Mouse (Mus musculus) hindbrain, embryonic 11.5 days (tissue): ENCODE data around the gene Tpst1. TPM values are rescaled to one million over a fixed set of nuclear protein-coding genes. Genes with fewer than 3 reads are reported as not detected.

Experiments
- ATAC-seq: fragments of 200-750 bp; cut with Nextera tagmentation; 2 replicates; pipeline ENCODE4 v1.8.0; 2017; ENCODE audit warnings: mild to moderate bottlenecking, moderate TSS enrichment, moderate library complexity; ENCODE audit not compliant: low FRiP score
- DNase-seq: peaks from one replicate; pipeline ENCODE4 v3.0.0-alpha.2; 2015; ENCODE audit warnings: low spot score
- H3K27ac ChIP-seq: fragments of 300-500 bp; sonication (generic); 2 replicates; pipeline ENCODE4 v1.5.1; 2014; ENCODE audit warnings: mild to moderate bottlenecking, low read depth, low read length
- H3K27me3 ChIP-seq: fragments of 300-500 bp; sonication (generic); 2 replicates; pipeline ENCODE4 v1.6.1; 2014; ENCODE audit warnings: mild to moderate bottlenecking, low read length, moderate library complexity, mixed read lengths; ENCODE audit not compliant: control insufficient read depth, insufficient read depth
- H3K36me3 ChIP-seq: fragments of 300-500 bp; sonication (generic); 2 replicates; pipeline ENCODE4 v1.6.1; 2014; ENCODE audit warnings: mild to moderate bottlenecking, low read length, moderate library complexity, mixed read lengths; ENCODE audit not compliant: control insufficient read depth, insufficient read depth
- H3K4me1 ChIP-seq: fragments of 300-500 bp; sonication (generic); replicated peaks from 2 replicates; pipeline ENCODE4 v1.6.1; 2014; ENCODE audit warnings: low read length, mixed read lengths; ENCODE audit not compliant: control insufficient read depth, insufficient read depth
- H3K4me2 ChIP-seq: fragments of 300-500 bp; sonication (generic); replicated peaks from 2 replicates; pipeline ENCODE4 v1.6.1; 2014; ENCODE audit warnings: mild to moderate bottlenecking, low read depth, low read length
- H3K4me3 ChIP-seq: fragments of 300-500 bp; sonication (generic); 2 replicates; pipeline ENCODE4 v1.5.1; 2014; ENCODE audit warnings: low read depth, low read length
- H3K9ac ChIP-seq: fragments of 300-500 bp; sonication (generic); 2 replicates; pipeline ENCODE4 v1.6.1; 2014; ENCODE audit warnings: low read depth, low read length
- H3K9me3 ChIP-seq: fragments of 300-500 bp; sonication (generic); 2 replicates; pipeline ENCODE4 v1.6.1; 2016; ENCODE audit warnings: low read length; ENCODE audit not compliant: control insufficient read depth
- WGBS: fragments of 180-500 bp; shearing (Covaris S2); extraction: QIAGEN DNeasy Blood & Tissue Kit; methylation state at CpG from one replicate; pipeline ENCODE4 v1.1.7; 2014; 5-methylcytosine and 5-hydroxymethylcytosine counted together
- polyA plus RNA-seq: library from polyadenylated mRNA; unstranded; fragments of >200 nt; fragmentation: Nextera tagmentation; extraction: Ambion mirVana; gene quantifications from 2 replicates; pipeline ENCODE4 v1.2.1, GENCODE M21; 2014

Tpst1 gene
- polyA plus RNA-seq, 1 experiment from 2014 or later = 63.7 TPM

DNA sequence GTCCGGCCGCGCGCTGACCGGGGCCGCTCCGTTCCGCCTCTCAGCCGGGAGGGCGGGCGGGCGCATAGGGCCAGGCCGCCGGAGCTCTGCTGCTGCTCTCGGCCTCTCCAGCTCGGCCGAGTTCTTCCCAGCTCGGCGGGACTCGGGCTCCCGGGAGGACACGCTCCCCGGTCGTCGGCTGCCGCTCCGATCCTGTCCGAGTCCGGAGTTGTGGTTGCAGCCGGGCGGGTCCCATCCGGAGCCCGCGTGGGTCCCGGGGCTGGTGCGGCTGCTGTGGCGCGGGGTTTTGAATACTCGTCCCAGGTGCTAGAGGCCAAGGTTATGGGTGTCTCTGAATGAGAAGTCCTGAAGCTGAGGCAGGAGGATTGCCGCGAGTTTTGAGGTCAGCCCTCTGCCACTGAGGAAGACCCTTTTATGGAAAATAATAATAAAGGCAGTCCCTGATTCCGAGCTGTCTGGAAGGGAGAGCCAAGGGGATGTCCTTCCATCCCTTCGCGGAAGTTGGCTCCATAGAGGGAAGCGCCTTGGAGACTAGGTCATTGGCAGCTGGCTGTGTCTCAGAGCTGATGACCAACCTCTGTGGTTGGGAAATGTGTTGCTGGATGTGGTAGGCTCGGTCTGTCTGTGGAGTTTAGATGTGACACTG lies 99.0 kb downstream of the Tpst1 start:
- H3K9me3 ChIP-seq = no peaks in the 10 kb centered on the region
- ATAC-seq (peak; percentile 60), DNase-seq (no peak)
- no peaks in the 10 kb centered on the region for H3K27me3 ChIP-seq
- peak overlapping the region; percentile 76 for H3K27ac ChIP-seq
- 1% methylated on average over 41 of the region's 46 CpGs for WGBS
- H3K4me3 ChIP-seq = peak overlapping the region; percentile 93
- peak overlapping the region; percentile 74 for H3K4me2 ChIP-seq
- no peaks in the 10 kb centered on the region for H3K36me3 ChIP-seq
- 0 out of 2 replicates have a peak, but pooled peaks cover 4% of the 10 kb centered on the region for H3K4me1 ChIP-seq
- H3K9ac ChIP-seq = peak overlapping the region; percentile 88

DNA sequence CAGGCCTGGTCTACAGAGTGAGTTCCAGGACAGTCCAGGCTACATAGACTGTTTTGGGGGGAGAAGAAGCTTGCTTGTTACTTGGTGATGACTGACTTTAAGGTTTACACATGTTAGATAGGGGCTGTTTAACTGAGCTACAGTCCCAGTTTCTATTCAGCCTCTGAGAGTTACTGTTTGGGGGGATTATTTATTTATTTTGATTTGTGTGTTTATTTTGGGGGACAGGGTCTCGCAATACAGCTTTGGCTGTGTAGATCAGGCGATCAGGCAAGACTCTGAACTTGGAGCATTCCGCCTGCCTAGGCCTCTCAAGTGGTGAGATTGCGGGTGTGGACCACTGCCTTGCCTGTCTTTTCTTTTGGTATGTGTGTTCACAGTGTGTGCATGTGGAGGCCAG lies 99.9 kb downstream of the Tpst1 start:
- H3K27me3 ChIP-seq = no peaks in the 10 kb centered on the region
- WGBS = 85% methylated on average over 4 of the region's 4 CpGs
- H3K36me3 ChIP-seq = no peaks in the 10 kb centered on the region
- no peak overlapping the region for H3K9ac ChIP-seq
- no peaks in the 10 kb centered on the region for H3K9me3 ChIP-seq
- 0 out of 2 replicates have a peak, but pooled peaks cover 4% of the 10 kb centered on the region for H3K4me1 ChIP-seq
- no peak overlapping the region for H3K4me2 ChIP-seq
- H3K27ac ChIP-seq = no peak overlapping the region
- no peak for ATAC-seq
- no peak overlapping the region for H3K4me3 ChIP-seq
- no peak for DNase-seq

DNA sequence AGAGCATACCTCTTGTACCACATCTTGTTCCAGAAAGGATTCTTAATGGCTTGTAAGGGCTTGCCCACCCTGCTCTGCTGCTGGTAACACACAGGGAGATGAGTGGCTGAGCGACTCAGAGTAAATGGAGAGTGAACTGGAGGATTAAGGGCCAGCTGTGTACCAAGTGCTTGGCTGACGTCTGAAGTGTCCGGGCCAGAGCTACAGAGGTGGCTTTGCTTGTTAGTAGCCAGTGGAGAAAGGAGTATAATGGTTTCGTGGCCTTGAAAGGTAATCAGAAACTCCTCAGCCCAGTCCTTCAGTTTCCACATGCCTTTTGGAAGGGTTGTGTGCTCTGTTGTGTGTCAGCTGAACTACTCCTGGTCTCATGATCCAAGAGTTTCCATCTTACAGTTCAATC lies 104.7 kb downstream of the Tpst1 start:
- WGBS = 73% methylated on average over 4 of the region's 4 CpGs
- ATAC-seq = no peak
- Histone ChIP-seq H3K4me3 (no peak overlapping the region), H3K9ac (no peak overlapping the region), H3K9me3 (no peaks in the 10 kb centered on the region), H3K36me3 (no peaks in the 10 kb centered on the region), H3K27ac (no peak overlapping the region), H3K4me1 (no peaks in the 10 kb centered on the region), H3K4me2 (no peak overlapping the region), H3K27me3 (no peaks in the 10 kb centered on the region)
- no peak for DNase-seq

DNA sequence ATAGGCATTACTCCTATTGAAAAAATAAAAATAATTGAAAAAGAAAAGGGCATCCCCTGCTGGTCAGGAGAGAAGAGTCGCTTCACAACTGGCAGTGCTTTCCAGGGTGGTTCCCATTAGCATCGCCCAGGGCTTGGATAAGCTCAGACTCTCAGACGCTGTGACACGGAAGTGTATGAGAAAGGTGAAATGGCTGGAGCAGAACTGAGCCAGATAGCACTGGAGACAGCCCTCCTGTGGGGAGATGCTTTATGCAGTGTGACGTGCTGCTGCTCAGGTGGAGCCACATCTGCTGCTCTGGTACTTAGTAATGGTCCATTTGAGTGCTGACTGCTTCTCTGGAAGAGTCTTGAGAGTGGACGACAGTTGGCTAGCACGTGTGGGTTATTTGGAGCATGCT lies 107.2 kb downstream of the Tpst1 start:
- no peak for ATAC-seq
- no peak overlapping the region for H3K4me3 ChIP-seq
- H3K27me3 ChIP-seq = no peaks in the 10 kb centered on the region
- 73% methylated on average over 7 of the region's 7 CpGs for WGBS
- H3K9me3 ChIP-seq = no peaks in the 10 kb centered on the region
- H3K9ac ChIP-seq = no peak overlapping the region
- no peak overlapping the region for H3K27ac ChIP-seq
- H3K36me3 ChIP-seq = no peaks in the 10 kb centered on the region
- no peak for DNase-seq
- H3K4me1 ChIP-seq = no peaks in the 10 kb centered on the region
- H3K4me2 ChIP-seq = no peak overlapping the region

DNA sequence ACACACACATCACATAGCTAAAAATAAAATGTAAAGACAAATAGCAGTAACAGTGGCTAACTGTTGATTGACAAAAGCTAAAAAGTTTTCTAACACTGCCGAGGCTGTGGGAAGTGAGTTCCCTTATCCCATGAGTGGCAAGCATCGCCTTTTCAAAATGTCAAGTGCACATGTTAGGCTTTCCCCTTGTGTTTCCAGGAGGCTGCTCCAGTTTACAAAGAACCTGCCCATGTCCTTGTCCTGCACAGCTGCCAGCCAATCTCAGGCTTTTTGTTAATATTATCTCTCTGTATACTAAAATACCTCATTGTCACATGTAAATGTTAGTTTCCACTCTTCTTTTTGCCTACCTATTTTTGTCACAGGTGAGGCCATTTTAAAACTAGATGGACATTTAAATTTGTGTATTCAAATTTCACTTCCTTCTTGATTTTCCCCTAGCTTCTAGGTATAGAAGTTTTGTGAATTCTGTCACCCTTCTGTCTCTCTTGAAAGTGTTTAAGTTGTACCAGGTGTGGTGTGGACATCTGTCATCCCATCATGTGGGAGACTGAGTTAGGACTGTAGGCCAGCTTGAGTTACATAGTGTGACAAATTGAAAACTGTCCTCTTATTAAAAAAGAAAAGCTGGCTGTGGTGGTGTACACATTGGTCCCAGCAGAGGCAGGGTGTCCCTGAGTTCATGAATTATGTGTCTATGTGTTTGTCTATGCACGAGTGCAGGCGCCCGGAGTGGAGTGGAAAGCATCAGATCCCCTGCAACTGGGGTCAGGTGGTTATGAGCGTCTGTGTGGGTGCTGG lies 108.8 kb downstream of the Tpst1 start:
- Histone ChIP-seq H3K9me3 (no peaks in the 10 kb centered on the region), H3K4me3 (no peak overlapping the region), H3K36me3 (no peaks in the 10 kb centered on the region), H3K27me3 (no peaks in the 10 kb centered on the region), H3K9ac (no peak overlapping the region), H3K4me1 (no peaks in the 10 kb centered on the region), H3K4me2 (no peak overlapping the region), H3K27ac (no peak overlapping the region)
- 86% methylated on average over 6 of the region's 6 CpGs for WGBS
- DNase-seq = no peak
- no peak for ATAC-seq

DNA sequence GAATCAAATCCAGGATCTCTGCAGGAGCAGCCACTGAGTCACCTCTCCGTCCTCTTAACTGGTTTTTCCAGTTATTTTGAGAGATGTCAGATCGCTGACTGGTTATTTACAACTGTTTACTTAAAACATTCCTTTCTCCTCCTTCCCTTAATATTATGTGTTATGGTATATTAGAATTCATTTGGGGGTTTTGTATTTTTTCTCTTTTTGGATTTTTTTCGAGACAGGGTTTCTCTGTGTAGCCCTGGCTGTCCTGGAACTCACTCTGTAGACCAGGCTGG lies 109.4 kb downstream of the Tpst1 start:
- no peaks in the 10 kb centered on the region for H3K4me1 ChIP-seq
- H3K9me3 ChIP-seq = no peaks in the 10 kb centered on the region
- no peak overlapping the region for H3K9ac ChIP-seq
- H3K27ac ChIP-seq = no peak overlapping the region
- H3K4me3 ChIP-seq = no peak overlapping the region
- H3K4me2 ChIP-seq = no peak overlapping the region
- ATAC-seq (no peak), DNase-seq (no peak)
- H3K36me3 ChIP-seq = no peaks in the 10 kb centered on the region
- no peaks in the 10 kb centered on the region for H3K27me3 ChIP-seq
- 91% methylated on average over 3 of the region's 3 CpGs for WGBS

DNA sequence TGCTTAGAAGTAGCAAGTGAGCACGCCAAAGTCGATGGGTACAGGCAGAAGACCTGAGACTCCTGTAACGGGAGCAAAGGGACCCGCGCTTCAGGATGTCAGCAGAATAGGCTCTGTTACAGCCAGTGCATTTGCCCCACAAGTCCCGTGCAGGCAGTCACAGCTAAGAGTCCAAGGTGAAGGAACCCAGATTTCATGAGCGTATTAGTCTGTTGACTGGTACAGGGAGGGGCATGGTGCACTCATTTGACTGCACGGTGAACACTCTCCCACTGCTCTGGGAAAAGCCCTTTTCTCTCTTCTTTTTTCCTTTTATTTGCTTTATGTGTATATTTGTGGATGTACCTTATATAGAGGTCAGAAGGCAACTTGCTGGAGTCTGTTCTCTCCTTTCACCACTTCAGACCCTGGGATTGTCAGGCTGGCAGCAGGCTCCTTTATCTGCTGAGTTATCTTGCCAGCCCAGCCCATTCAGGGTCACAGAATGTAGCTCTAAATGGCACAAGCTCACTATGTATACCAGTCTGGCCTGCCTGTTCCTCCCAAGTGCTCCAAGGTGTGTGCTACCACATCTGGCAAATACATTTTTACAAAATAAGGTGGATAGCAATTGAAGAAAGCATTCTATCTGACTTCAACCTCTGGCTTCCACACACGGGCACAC lies 111.2 kb downstream of the Tpst1 start:
- WGBS = 90% methylated on average over 9 of the region's 9 CpGs
- no peak for DNase-seq

DNA sequence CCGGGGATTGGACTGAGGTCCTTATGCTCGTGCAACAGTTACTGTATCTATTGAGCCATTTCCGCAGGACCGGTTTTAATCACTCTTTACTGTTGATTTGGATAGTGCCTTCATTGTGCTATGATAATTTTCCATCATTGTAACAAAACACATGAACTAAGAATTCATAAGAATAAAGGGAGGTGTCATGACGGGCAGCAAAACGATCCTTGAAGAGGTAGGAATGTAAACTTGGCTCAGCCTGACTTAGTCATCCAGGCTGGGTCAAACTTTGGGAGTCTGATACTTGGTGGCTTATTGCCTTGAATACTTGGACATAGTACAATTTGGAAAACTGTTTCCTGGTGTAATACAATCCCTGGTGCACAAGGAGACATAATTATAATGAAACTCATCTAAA lies 112.2 kb downstream of the Tpst1 start:
- 91% methylated on average over 6 of the region's 6 CpGs for WGBS
- Histone ChIP-seq H3K27ac (no peak overlapping the region), H3K4me2 (no peak overlapping the region), H3K36me3 (0 out of 2 replicates have a peak, but pooled peaks cover 4% of the 10 kb centered on the region), H3K9me3 (no peaks in the 10 kb centered on the region), H3K27me3 (no peaks in the 10 kb centered on the region), H3K4me1 (no peaks in the 10 kb centered on the region), H3K4me3 (no peak overlapping the region), H3K9ac (no peak overlapping the region)
- no peak for ATAC-seq
- no peak for DNase-seq

More for the DNA sequence above, 111.2 kb downstream of the Tpst1 start:
- no peak for ATAC-seq
- Histone ChIP-seq H3K27me3 (no peaks in the 10 kb centered on the region), H3K4me3 (no peak overlapping the region), H3K36me3 (no peaks in the 10 kb centered on the region), H3K9ac (no peak overlapping the region), H3K9me3 (no peaks in the 10 kb centered on the region), H3K4me1 (no peaks in the 10 kb centered on the region), H3K27ac (no peak overlapping the region), H3K4me2 (no peak overlapping the region)
